Mouse (Mus musculus): ENCODE data around the gene Fdxr. TPM values are rescaled to one million over a fixed set of nuclear protein-coding genes. Genes with fewer than 3 reads are reported as not detected.

Fdxr gene
- total and polyA plus RNA-seq, 3 experiments, result 10.4 to 32.2 (median 10.7) TPM

DNA sequence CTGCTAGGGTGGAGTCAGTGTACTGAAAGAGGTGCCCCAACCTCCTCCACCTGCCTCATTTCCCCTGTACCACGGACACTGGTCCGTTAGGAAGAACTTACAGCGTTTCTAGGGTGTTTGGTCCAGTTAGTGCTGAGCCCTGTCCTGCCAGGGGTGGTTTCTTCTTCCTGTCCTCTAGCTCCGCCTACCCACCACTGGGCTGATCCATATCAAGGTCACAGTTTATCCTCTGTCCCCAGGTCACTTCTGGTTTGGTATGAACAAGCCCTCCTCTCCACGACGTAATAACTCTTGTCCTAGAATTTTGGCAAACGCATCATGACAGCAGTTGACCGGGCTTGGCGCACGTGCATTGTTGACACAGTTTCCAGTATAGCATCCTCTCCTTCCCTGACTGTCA, 57.2 kb downstream of the Fdxr start:
- Histone ChIP-seq H3K9me3 (replicated peaks) (no peaks in the 10 kb centered on the region), H3K27me3 (ENCODE audit: insufficient read depth, low read length) (no peaks in the 10 kb centered on the region), H3K4me1 (ENCODE audit: insufficient read depth, low read depth, low read length) (peaks cover 34% of the 10 kb centered on the region), H3K36me3 (replicated peaks) (peaks cover 90% of the 10 kb centered on the region), H3K4me3 (ENCODE audit: low read depth, low read length) (no peak overlapping the region)
- TF ChIP-seq CTCF (IDR thresholded peaks at IDR 0.05; ENCODE audit: low read depth, low read length) (no peak), GATA2 (IDR thresholded peaks at IDR 0.05; ENCODE audit: borderline replicate concordance, low read depth, low read length) (no peak), TAL1 (conservative IDR thresholded peaks at IDR 0.05; ENCODE audit: low read depth, low read length) (no peak), GATA1 (IDR thresholded peaks at IDR 0.05; ENCODE audit: borderline replicate concordance, low read length) (no peak), POLR2AphosphoS5 (IDR thresholded peaks at IDR 0.05; ENCODE audit: insufficient replicate concordance, low read depth, low read length) (no peak)
- DNase-seq (ENCODE audit: low spot score) (no peak), ATAC-seq (ENCODE audit: extremely low read depth, insufficient number of reproducible peaks, low FRiP score, poor library complexity, severe bottlenecking) (no peak)

DNA sequence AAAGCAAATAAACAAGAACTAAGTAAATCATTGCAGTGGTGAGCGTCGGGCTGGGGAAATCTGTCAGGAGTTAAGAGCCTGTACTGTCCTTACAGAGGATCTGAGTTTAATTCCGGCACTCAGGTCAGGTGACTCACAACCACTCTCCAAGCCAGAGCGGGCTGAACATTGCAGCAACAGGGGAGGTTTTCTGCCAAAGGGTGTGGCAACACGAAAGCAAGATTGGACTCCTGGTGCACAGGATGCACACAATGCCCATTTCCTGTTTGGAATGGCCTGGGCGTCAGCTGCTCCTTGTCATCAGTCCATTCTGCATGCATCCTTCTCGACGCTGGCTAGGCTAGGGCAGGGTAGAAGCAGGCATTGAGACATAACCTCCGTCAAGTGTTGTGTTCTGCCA, 57.6 kb downstream of the Fdxr start:
- Histone ChIP-seq H3K36me3 (replicated peaks) (peaks cover 90% of the 10 kb centered on the region), H3K9me3 (replicated peaks) (no peaks in the 10 kb centered on the region), H3K27me3 (ENCODE audit: insufficient read depth, low read length) (no peaks in the 10 kb centered on the region), H3K4me3 (ENCODE audit: low read depth, low read length) (no peak overlapping the region), H3K4me1 (ENCODE audit: insufficient read depth, low read depth, low read length) (peaks cover 34% of the 10 kb centered on the region)
- ATAC-seq (ENCODE audit: extremely low read depth, insufficient number of reproducible peaks, low FRiP score, poor library complexity, severe bottlenecking) (peak; percentile 37), DNase-seq (ENCODE audit: low spot score) (no peak)
- no peak for TF ChIP-seq GATA2 (IDR thresholded peaks at IDR 0.05; ENCODE audit: borderline replicate concordance, low read depth, low read length)
- TF ChIP-seq GATA1 (IDR thresholded peaks at IDR 0.05; ENCODE audit: borderline replicate concordance, low read length), result no peak
- no peak for TF ChIP-seq POLR2AphosphoS5 (IDR thresholded peaks at IDR 0.05; ENCODE audit: insufficient replicate concordance, low read depth, low read length)
- no peak for TF ChIP-seq TAL1 (conservative IDR thresholded peaks at IDR 0.05; ENCODE audit: low read depth, low read length)
- TF ChIP-seq CTCF (IDR thresholded peaks at IDR 0.05; ENCODE audit: low read depth, low read length), result no peak

Other genes with a start within 250 kb of the Fdxr start
Only the 20 nearest of the 23 such genes appear.
- not detected in 2 replicates for gene Cd300e, start 214.9 kb downstream of the Fdxr start, total RNA-seq (2014; fragmentation: Nextera tagmentation)
- not detected in 2 replicates for gene Cd300e, start 214.9 kb downstream of the Fdxr start, total RNA-seq (2017)
- gene Cd300e, start 214.9 kb downstream of the Fdxr start, polyA plus RNA-seq (2012), result not detected in 2 replicates
- gene Rab37, start 185.6 kb downstream of the Fdxr start, total RNA-seq (2014; fragmentation: Nextera tagmentation), result not detected in 2 replicates
- gene Rab37, start 185.6 kb downstream of the Fdxr start, total RNA-seq (2017), result 2.7 and 3.0 TPM in 2 replicates
- 0.15 TPM in 2 replicates for gene Rab37, start 185.6 kb downstream of the Fdxr start, polyA plus RNA-seq (2012)
- not detected in 2 replicates for gene Cd300lf, start 143.1 kb downstream of the Fdxr start, total RNA-seq (2014; fragmentation: Nextera tagmentation)
- 1.6 TPM in 2 replicates for gene Cd300lf, start 143.1 kb downstream of the Fdxr start, total RNA-seq (2017)
- not detected in 2 replicates for gene Cd300lf, start 143.1 kb downstream of the Fdxr start, polyA plus RNA-seq (2012)
- gene Slc9a3r1, start 113.7 kb downstream of the Fdxr start, total RNA-seq (2014; fragmentation: Nextera tagmentation), result 57.3 and 65.0 TPM in 2 replicates
- gene Slc9a3r1, start 113.7 kb downstream of the Fdxr start, total RNA-seq (2017), result 91.5 and 94.5 TPM in 2 replicates
- gene Slc9a3r1, start 113.7 kb downstream of the Fdxr start, polyA plus RNA-seq (2012), result 285 and 357 TPM in 2 replicates
- gene Tmem104, start 89.6 kb downstream of the Fdxr start, total RNA-seq (2014; fragmentation: Nextera tagmentation), result 14.7 and 17.3 TPM in 2 replicates
- 2.6 and 4.2 TPM in 2 replicates for gene Tmem104, start 89.6 kb downstream of the Fdxr start, total RNA-seq (2017)
- 16.3 and 23.2 TPM in 2 replicates for gene Tmem104, start 89.6 kb downstream of the Fdxr start, polyA plus RNA-seq (2012)
- gene Nat9, start 89.2 kb downstream of the Fdxr start, total RNA-seq (2014; fragmentation: Nextera tagmentation), result 18.0 and 21.1 TPM in 2 replicates
- gene Nat9, start 89.2 kb downstream of the Fdxr start, total RNA-seq (2017), result 26.5 and 38.3 TPM in 2 replicates
- gene Nat9, start 89.2 kb downstream of the Fdxr start, polyA plus RNA-seq (2012), result 23.2 and 23.7 TPM in 2 replicates
- gene Grin2c, start 9.8 kb downstream of the Fdxr start, total RNA-seq (2014; fragmentation: Nextera tagmentation), result 0.53 TPM in 1 of 2 replicates, not detected in the other
- 0.06 TPM in 1 of 2 replicates, not detected in the other for gene Grin2c, start 9.8 kb downstream of the Fdxr start, total RNA-seq (2017)
- not detected in 2 replicates for gene Grin2c, start 9.8 kb downstream of the Fdxr start, polyA plus RNA-seq (2012)
- gene Fads6, start 20.6 kb upstream of the Fdxr start, total RNA-seq (2014; fragmentation: Nextera tagmentation), result not detected in 2 replicates
- gene Fads6, start 20.6 kb upstream of the Fdxr start, total RNA-seq (2017), result 0.06 and 0.38 TPM in 2 replicates
- gene Fads6, start 20.6 kb upstream of the Fdxr start, polyA plus RNA-seq (2012), result not detected in 2 replicates
- gene Otop2, start 30.1 kb upstream of the Fdxr start, total RNA-seq (2014; fragmentation: Nextera tagmentation), result not detected in 2 replicates
- not detected in 2 replicates for gene Otop2, start 30.1 kb upstream of the Fdxr start, total RNA-seq (2017)
- not detected in 2 replicates for gene Otop2, start 30.1 kb upstream of the Fdxr start, polyA plus RNA-seq (2012)
- not detected in 2 replicates for gene Ush1g, start 45.0 kb upstream of the Fdxr start, total RNA-seq (2014; fragmentation: Nextera tagmentation)
- 0.05 and 0.06 TPM in 2 replicates for gene Ush1g, start 45.0 kb upstream of the Fdxr start, total RNA-seq (2017)
- not detected in 2 replicates for gene Ush1g, start 45.0 kb upstream of the Fdxr start, polyA plus RNA-seq (2012)
- not detected in 2 replicates for gene Otop3, start 57.7 kb upstream of the Fdxr start, total RNA-seq (2014; fragmentation: Nextera tagmentation)
- not detected in 2 replicates for gene Otop3, start 57.7 kb upstream of the Fdxr start, total RNA-seq (2017)
- gene Otop3, start 57.7 kb upstream of the Fdxr start, polyA plus RNA-seq (2012), result not detected in 2 replicates
- not detected in 2 replicates for gene Hid1, start 90.7 kb upstream of the Fdxr start, total RNA-seq (2014; fragmentation: Nextera tagmentation)
- gene Hid1, start 90.7 kb upstream of the Fdxr start, total RNA-seq (2017), result not detected in 2 replicates
- gene Hid1, start 90.7 kb upstream of the Fdxr start, polyA plus RNA-seq (2012), result 0.01 TPM in 1 of 2 replicates, not detected in the other
- gene Cdr2l, start 104.9 kb upstream of the Fdxr start, total RNA-seq (2014; fragmentation: Nextera tagmentation), result not detected in 2 replicates
- gene Cdr2l, start 104.9 kb upstream of the Fdxr start, total RNA-seq (2017), result 0.05 and 0.06 TPM in 2 replicates
- not detected in 2 replicates for gene Cdr2l, start 104.9 kb upstream of the Fdxr start, polyA plus RNA-seq (2012)
- 66.8 and 102 TPM in 2 replicates for gene Mrpl58, start 126.7 kb upstream of the Fdxr start, total RNA-seq (2014; fragmentation: Nextera tagmentation)
- gene Mrpl58, start 126.7 kb upstream of the Fdxr start, total RNA-seq (2017), result 75.3 and 78.5 TPM in 2 replicates
- gene Mrpl58, start 126.7 kb upstream of the Fdxr start, polyA plus RNA-seq (2012), result 67.0 and 74.3 TPM in 2 replicates
- 472 and 487 TPM in 2 replicates for gene Atp5h, start 142.9 kb upstream of the Fdxr start, total RNA-seq (2014; fragmentation: Nextera tagmentation)
- 721 and 764 TPM in 2 replicates for gene Atp5h, start 142.9 kb upstream of the Fdxr start, total RNA-seq (2017)
- 58.6 and 107 TPM in 2 replicates for gene Atp5h, start 142.9 kb upstream of the Fdxr start, polyA plus RNA-seq (2012)
- 7.2 and 15.4 TPM in 2 replicates for gene Kctd2, start 143.1 kb upstream of the Fdxr start, total RNA-seq (2014; fragmentation: Nextera tagmentation)
- gene Kctd2, start 143.1 kb upstream of the Fdxr start, total RNA-seq (2017), result 15.2 and 17.3 TPM in 2 replicates
- gene Kctd2, start 143.1 kb upstream of the Fdxr start, polyA plus RNA-seq (2012), result 17.5 and 24.6 TPM in 2 replicates
- not detected in 2 replicates for gene Trim80, start 163.5 kb upstream of the Fdxr start, total RNA-seq (2014; fragmentation: Nextera tagmentation)
- gene Trim80, start 163.5 kb upstream of the Fdxr start, total RNA-seq (2017), result not detected in 2 replicates
- not detected in 2 replicates for gene Trim80, start 163.5 kb upstream of the Fdxr start, polyA plus RNA-seq (2012)
- gene Slc16a5, start 185.4 kb upstream of the Fdxr start, total RNA-seq (2014; fragmentation: Nextera tagmentation), result not detected in 2 replicates
- gene Slc16a5, start 185.4 kb upstream of the Fdxr start, total RNA-seq (2017), result 0.05 TPM in 1 of 2 replicates, not detected in the other
- not detected in 2 replicates for gene Slc16a5, start 185.4 kb upstream of the Fdxr start, polyA plus RNA-seq (2012)
- gene Armc7, start 198.6 kb upstream of the Fdxr start, total RNA-seq (2014; fragmentation: Nextera tagmentation), result 6.0 and 8.4 TPM in 2 replicates
- gene Armc7, start 198.6 kb upstream of the Fdxr start, total RNA-seq (2017), result 5.9 and 7.8 TPM in 2 replicates
- 24.4 and 29.0 TPM in 2 replicates for gene Armc7, start 198.6 kb upstream of the Fdxr start, polyA plus RNA-seq (2012)
- 43.7 and 47.1 TPM in 2 replicates for gene Nt5c, start 214.8 kb upstream of the Fdxr start, total RNA-seq (2014; fragmentation: Nextera tagmentation)
- gene Nt5c, start 214.8 kb upstream of the Fdxr start, total RNA-seq (2017), result 145 and 161 TPM in 2 replicates
- 67.4 and 118 TPM in 2 replicates for gene Nt5c, start 214.8 kb upstream of the Fdxr start, polyA plus RNA-seq (2012)